Mouse (Mus musculus) kidney, postnatal 0 days (tissue): ENCODE measurements around the gene Prim1. TPM values are rescaled to one million over a fixed set of nuclear protein-coding genes. Genes with fewer than 3 reads are reported as not detected.
"Not testable (repeated sequence)": the region's sequence is repeated elsewhere in the genome, so short reads cannot be mapped to it uniquely, and the experiment has no call there.

Experiments
- ATAC-seq: fragments of 200-750 bp; cut with Nextera tagmentation; replicated peaks from 2 replicates; pipeline ENCODE4 v1.8.0; 2017; ENCODE audit warnings: low read depth, moderate number of reproducible peaks, moderate TSS enrichment, moderate library complexity; ENCODE audit not compliant: low FRiP score
- DNase-seq: peaks from one replicate; pipeline ENCODE4 v3.0.0-alpha.2; 2016; ENCODE audit warnings: low spot score
- H3K27ac ChIP-seq: fragments of 300-500 bp; sonication (generic); 2 replicates; pipeline ENCODE4 v1.5.1; 2014; ENCODE audit warnings: mild to moderate bottlenecking
- H3K27me3 ChIP-seq: fragments of 300-500 bp; sonication (generic); 2 replicates; pipeline ENCODE4 v1.6.1; 2014; ENCODE audit warnings: low read length, mixed read lengths; ENCODE audit not compliant: insufficient read depth
- H3K36me3 ChIP-seq: fragments of 300-500 bp; sonication (generic); 2 replicates; pipeline ENCODE4 v1.6.1; 2014; ENCODE audit warnings: low read length, mixed read lengths; ENCODE audit not compliant: insufficient read depth
- H3K4me1 ChIP-seq: fragments of 300-500 bp; sonication (generic); replicated peaks from 2 replicates; pipeline ENCODE4 v1.6.1; 2014; ENCODE audit warnings: antibody characterized with exemption, low read length, mixed read lengths; ENCODE audit not compliant: insufficient read depth
- H3K4me2 ChIP-seq: fragments of 300-500 bp; sonication (generic); 2 replicates; pipeline ENCODE4 v1.6.1; 2014; ENCODE audit warnings: mild to moderate bottlenecking, low read length, moderate library complexity, mixed read lengths
- H3K4me3 ChIP-seq: fragments of 300-500 bp; sonication (generic); replicated peaks from 2 replicates; pipeline ENCODE4 v1.5.1; 2014; ENCODE audit warnings: low read depth, low read length
- H3K9ac ChIP-seq: fragments of 300-500 bp; sonication (generic); 2 replicates; pipeline ENCODE4 v1.6.1; 2014; ENCODE audit warnings: low read depth, low read length
- H3K9me3 ChIP-seq: fragments of 300-500 bp; sonication (generic); replicated peaks from 2 replicates; pipeline ENCODE4 v1.6.1; 2016; ENCODE audit warnings: low read length, inconsistent platforms, mixed read lengths
- CTCF ChIP-seq: IDR thresholded peaks from 2 replicates; pipeline ENCODE4 v1.5.1; 2016; ENCODE audit warnings: antibody characterized with exemption, low read depth, mild to moderate bottlenecking, moderate library complexity
- WGBS: fragments of 180-500 bp; shearing (Covaris S2); extraction: QIAGEN DNeasy Blood & Tissue Kit; methylation state at CpG from one replicate; pipeline ENCODE4 v1.1.7; 2014; 5-methylcytosine and 5-hydroxymethylcytosine counted together
- polyA plus RNA-seq: library from polyadenylated mRNA; unstranded; fragments of >200 nt; fragmentation: Nextera tagmentation; extraction: Ambion mirVana; gene quantifications from 2 replicates; pipeline ENCODE4 v1.2.1, GENCODE M21; 2015

The Prim1 gene
- polyA plus RNA-seq, 1 experiment from 2014 or later: 43.9 TPM

GRCm38 (mm10) chr10:128051589-128051988 lies 36.6 kb downstream of the Prim1 start:
- WGBS: 95% methylated on average over 5 of the region's 5 CpGs
- TF ChIP-seq CTCF: no peak
- no peak overlapping the region for H3K27ac ChIP-seq
- H3K27me3 ChIP-seq: no peaks in the 10 kb centered on the region
- no peaks in the 10 kb centered on the region for H3K4me1 ChIP-seq
- H3K9me3 ChIP-seq: no peaks in the 10 kb centered on the region
- H3K36me3 ChIP-seq: peaks cover 21% of the 10 kb centered on the region
- no peak overlapping the region for H3K4me2 ChIP-seq
- H3K4me3 ChIP-seq: no peak overlapping the region
- no peak for ATAC-seq
- no peak overlapping the region for H3K9ac ChIP-seq
- DNase-seq: no peak

DNA sequence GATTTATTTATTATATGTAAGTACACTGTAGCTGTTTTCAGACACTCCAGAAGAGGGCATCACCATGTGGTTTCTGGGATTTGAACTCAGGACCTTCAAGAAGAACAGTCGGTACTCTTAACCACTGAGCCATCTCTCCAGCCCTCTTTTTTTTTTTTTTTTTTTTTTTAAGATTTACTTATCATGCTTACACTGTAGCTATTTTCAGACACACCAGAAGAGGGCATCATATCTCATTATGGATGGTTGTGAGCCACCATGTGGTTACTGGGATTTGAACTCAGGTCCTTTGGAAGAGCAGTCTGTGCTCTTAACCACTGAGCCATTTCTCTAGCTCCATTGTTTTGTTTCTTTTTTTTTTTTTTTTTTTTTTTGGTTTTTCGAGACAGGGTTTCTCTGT lies 37.2 kb downstream of the Prim1 start:
- not testable (repeated sequence) for H3K9ac ChIP-seq, H3K4me2 ChIP-seq, H3K4me1 ChIP-seq, H3K27ac ChIP-seq, DNase-seq, H3K4me3 ChIP-seq, ATAC-seq, H3K27me3 ChIP-seq, H3K9me3 ChIP-seq
- 96% methylated on average over 1 of the region's 2 CpGs for WGBS
- H3K36me3 ChIP-seq: peaks cover 18% of the 10 kb centered on the region

- H3K9me3 ChIP-seq: no peaks in the 10 kb centered on the region
- H3K27ac ChIP-seq: no peak overlapping the region
- no peak overlapping the region for H3K4me2 ChIP-seq
- WGBS: 96% methylated on average over 8 of the region's 8 CpGs
- no peak overlapping the region for H3K4me3 ChIP-seq
- peaks cover 13% of the 10 kb centered on the region for H3K36me3 ChIP-seq
- no peak for TF ChIP-seq CTCF
- no peaks in the 10 kb centered on the region for H3K27me3 ChIP-seq
- no peak for ATAC-seq
- no peak for DNase-seq
- H3K4me1 ChIP-seq: no peaks in the 10 kb centered on the region
- no peak overlapping the region for H3K9ac ChIP-seq
Observed at GRCm38 (mm10) chr10:128053001-128053400, 38.0 kb downstream of the Prim1 start.

- no peak; the same call in 1 of the 2 replicates for ATAC-seq
- WGBS: under 1% methylated on average over 18 of the region's 18 CpGs
Observed at GRCm38 (mm10) chr10:128058184-128058583, 43.2 kb downstream of the Prim1 start.

DNA sequence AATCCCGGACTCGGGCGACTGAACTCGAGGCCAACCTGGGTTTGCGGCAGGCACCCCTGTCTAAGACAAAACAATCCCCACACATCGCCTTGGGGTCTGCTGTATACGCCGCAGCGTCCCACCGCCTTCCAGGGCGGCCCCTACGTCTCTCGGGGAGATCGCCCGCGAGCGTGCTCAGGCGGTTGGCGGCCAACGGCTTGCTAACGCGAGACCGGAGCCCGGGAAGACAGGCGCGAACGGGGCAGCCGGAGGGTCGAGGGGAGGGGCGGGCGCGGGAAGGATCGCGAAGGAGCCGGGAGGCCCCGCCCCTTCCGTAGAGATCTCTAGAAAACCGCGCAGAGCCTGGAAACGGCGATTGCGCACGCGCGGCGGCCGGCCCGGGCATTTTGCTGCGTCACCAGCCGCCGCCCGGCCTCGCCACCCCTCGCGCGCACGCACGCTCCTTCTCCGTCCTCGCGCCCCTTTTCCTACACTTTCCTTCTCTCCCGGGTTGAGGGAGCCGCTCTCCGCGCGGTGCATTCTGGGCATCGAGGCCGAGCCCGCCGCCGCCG lies 43.7 kb downstream of the Prim1 start, which contains the start of gene Ptges3:
Gene Ptges3, plus strand, starts transcription at position 354 of the 551 bp plus-strand sequence.
- Histone ChIP-seq H3K27me3 (no peaks in the 10 kb centered on the region), H3K4me1 (peaks cover 3% of the 10 kb centered on the region; the same call in 1 of the 2 replicates), H3K4me2 (peak within 1 kb of the TSS; percentile 79), H3K9ac (peak within 1 kb of the TSS; percentile 89), H3K27ac (peak within 1 kb of the TSS; percentile 98), H3K36me3 (no peaks in the 10 kb centered on the region), H3K9me3 (no peaks in the 10 kb centered on the region), H3K4me3 (peak within 1 kb of the TSS; percentile 89)
- under 1% methylated on average over 60 of the region's 72 CpGs for WGBS
- DNase-seq: peak; percentile 99
- 0 out of 2 replicates have a peak, but pooled peaks have one; percentile 1 for TF ChIP-seq CTCF
- peak; percentile 95 for ATAC-seq

More at GRCm38 (mm10) chr10:128058184-128058583, 43.2 kb downstream of the Prim1 start:
- Histone ChIP-seq H3K9me3 (no peaks in the 10 kb centered on the region), H3K4me2 (peak overlapping the region; percentile 79), H3K4me1 (peaks cover 3% of the 10 kb centered on the region; the same call in 1 of the 2 replicates), H3K4me3 (peak overlapping the region; percentile 89), H3K27ac (peak overlapping the region; percentile 98), H3K9ac (peak overlapping the region; percentile 89), H3K27me3 (no peaks in the 10 kb centered on the region), H3K36me3 (no peaks in the 10 kb centered on the region)
- peak; percentile 58 for DNase-seq
- 0 out of 2 replicates have a peak, but pooled peaks have one; percentile 9 for TF ChIP-seq CTCF

DNA sequence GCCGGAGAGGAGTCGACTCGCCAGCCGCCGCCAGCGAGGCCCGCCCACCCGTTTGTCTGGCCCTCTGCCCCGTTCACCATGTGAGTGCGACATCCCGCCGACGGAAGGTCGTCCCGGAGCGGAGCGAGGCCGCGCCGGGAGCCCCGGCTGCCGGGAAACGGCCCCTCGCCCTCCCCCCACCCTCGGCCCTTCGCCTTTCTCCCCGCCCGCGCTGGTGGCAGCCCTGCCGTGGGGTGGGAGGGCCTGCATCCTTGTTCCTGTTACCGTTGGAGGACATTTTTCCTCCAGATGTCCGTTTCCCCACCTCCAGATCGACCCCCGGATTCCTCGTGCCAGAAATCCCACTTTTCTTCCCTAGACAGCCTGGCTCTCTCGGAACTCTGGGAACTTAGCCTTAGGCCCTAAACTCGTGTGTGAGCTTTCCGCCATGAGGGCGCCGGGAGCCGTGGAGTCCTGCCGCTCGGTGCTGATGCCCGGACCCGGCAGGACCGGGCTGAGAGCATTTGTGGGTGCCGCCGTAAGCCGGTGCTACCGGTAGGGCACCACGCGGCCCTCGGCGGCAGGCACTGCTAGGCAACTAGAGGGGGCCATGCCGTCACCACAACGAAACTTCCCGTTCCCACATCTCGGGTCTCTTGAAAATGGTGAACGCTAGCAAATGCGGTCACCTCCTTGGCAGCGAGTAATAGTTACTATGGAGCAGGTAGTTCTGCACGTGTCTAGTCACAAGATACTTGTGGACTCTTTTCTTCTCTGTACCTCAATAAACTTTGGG lies 44.4 kb downstream of the Prim1 start:
- under 1% methylated on average over 57 of the region's 62 CpGs for WGBS
- ATAC-seq (peak; percentile 52), DNase-seq (peak; percentile 69)
- TF ChIP-seq CTCF: peak; percentile 35; the same call in 1 of the 2 replicates
- H3K36me3 ChIP-seq: no peaks in the 10 kb centered on the region
- H3K4me2 ChIP-seq: peak overlapping the region; percentile 79
- no peaks in the 10 kb centered on the region for H3K9me3 ChIP-seq
- H3K4me1 ChIP-seq: peaks cover 3% of the 10 kb centered on the region; the same call in 1 of the 2 replicates
- peak overlapping the region; percentile 89 for H3K4me3 ChIP-seq
- peak overlapping the region; percentile 98 for H3K27ac ChIP-seq
- H3K9ac ChIP-seq: peak overlapping the region; percentile 89
- no peaks in the 10 kb centered on the region for H3K27me3 ChIP-seq
